Mouse (Mus musculus) right cerebral cortex, postnatal 14 days (tissue): ENCODE results near the gene Mob1b.

Source experiments
- DNase-seq: peaks from one replicate; pipeline ENCODE4 v3.0.0; 2022

The Mob1b gene

DNA sequence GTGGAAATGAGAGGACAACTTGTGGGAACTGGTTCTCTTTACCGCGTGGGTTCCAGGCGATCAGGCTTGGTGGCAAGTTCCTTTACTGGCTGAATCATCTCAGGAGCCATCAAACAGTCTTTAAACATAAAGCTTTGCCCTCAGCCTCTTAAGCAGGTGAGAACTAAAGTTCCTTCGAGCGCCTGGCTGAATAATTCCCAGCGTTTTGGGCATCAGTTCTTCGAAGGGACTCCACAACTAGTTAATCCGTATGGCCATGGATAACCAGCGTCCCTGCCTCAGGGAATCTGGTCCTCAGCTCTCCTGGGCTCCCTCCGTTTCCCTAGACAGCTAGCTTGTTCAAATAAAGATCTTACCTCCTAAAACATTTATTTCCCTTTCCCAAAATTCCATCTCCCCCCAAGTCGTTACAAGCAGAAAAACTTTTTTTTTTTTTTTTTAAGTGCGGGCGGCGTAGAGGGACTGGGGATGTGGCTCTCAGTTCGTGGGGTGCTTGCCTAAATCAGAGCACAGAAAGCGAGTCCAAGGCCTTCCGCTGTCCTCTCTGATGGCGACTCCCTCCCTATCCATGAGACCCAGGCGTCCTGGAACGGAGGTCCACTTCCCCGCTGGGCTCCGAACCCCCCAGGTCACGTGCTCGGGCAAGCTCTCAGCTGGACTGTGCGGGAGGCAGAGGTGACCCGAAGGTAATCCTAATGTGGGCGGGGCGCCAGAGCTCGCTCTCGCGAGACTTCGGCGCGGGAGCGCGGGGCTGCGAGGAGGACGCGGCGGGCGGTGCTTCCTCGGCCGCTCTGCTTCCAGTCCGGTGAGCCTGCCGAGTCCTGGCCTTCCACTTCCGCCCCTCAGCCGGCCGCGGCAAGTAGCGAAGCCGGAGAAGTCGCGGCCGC, at the start of gene Mob1b:
Mob1b (plus strand) TSS at position 740 of the 887 bp plus-strand sequence.
- peak; percentile 98 for DNase-seq

- no peak for DNase-seq
These were observed 45.8 kb upstream of the Mob1b start for GRCm38 (mm10) chr5:88674703-88675442.

DNA sequence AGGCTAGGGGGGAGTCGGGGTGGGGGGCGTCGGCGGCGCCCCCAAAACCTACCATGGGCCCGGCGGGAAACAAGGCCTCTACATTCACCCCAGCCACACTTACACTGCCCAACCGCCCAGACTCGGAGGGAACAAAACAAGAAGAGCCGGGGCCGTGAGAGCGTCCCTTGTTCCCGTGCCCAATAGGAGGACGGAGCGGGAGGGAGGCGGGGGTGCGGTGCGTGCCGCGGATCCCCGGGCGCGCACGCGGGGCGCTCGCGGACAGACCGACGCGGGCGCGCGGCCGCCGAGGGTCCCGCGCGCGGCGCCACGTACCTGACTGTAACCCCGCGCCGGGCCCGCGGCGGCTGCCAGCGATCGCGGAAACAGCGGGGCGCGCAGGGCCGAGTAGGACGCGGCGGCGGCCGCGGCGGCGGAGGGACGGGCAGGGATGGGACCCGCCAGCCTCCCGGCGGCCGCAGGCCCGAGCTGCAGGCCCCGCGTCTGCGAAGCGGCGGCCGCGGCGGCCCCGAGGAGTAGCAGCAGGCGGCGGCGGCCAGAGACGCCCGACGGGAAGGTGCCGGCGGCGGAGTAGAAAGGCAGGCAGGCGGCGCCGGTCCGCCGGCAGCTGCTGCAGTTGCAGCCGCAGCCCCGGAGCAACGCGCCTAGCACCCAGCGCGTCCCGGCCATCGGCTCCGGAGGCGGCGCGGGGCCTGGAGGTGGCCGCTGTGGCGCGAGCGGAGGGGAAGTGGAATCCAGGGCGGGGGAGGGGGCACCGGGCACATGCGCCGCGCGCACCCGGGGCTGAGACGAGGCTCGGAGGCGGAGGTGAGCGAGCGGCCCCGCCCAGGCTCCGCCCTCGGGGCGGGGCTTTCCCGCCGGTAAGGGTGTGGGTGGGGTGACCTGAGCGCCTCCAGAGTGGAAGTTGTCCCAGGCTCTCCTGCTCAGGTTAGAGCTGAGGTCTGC, 44.9 kb upstream of the Mob1b start, which contains the start of gene Grsf1:
Grsf1 (minus strand) TSS at position 729 of the 945 bp plus-strand sequence.
- peak; percentile 92 for DNase-seq

DNA sequence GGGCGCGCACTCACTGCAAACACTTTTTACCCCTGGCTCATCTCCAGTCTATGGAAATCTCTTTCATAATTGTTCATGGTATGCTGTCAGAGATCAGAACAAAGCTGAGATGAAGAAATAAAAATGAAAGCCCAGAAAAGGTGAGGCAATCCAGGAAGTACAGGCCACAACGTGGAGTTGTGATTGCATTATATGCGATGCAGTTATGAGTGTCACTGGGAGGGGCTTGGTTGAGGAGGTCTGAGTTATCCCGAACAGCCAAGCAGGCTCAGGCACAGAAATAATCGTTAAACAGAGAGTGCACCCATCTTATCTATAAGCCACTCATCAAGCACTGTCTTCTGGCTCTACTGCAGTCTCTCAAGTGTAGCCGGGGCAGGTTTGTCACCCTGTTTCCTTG, 41.7 kb upstream of the Mob1b start:
- DNase-seq = no peak

DNA sequence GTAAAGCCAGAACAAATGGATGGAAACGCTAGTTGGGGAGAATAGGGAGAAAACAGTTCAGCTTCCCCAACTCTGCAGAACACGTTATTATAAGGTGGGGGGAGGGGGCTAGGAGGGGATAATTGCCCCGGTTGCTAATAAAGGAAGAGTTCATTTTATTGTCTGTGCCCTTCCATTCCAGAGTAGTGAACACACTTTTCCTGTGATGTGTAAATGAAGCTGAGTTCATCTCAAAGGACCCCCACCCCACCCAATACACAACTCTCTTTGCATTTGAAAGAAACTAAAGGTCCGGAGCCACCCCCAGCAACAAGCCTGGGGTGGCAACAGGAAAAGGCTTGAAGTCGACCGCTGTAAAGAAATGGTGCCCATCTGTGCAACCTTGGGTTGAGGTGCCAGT, 41.3 kb upstream of the Mob1b start:
- no peak for DNase-seq

DNA sequence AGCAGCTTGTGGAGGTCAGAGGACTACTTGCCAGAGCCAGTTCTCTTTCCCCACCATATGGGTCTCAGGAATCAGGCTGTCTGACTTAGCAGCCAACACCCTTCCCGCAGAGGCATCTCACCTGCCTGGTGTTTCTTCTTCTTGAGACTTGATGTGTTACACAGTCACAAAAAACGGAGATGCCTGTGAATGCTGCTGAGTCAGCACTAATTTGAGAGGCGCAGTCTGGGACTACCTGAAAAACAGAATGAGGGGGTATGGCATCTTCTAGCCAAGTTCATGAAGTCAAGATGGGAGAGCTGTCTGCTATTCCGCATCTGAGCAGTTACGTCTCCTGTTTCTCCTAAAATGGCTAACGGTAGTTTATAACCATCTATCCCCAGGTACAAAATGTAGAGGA, 40.1 kb upstream of the Mob1b start:
- DNase-seq = no peak

- DNase-seq = no peak
These were observed 36.9 kb upstream of the Mob1b start for GRCm38 (mm10) chr5:88683706-88684105.

- DNase-seq = no peak
These were observed 36.4 kb upstream of the Mob1b start for GRCm38 (mm10) chr5:88684226-88684625.

GRCm38 (mm10) chr5:88685306-88685705, 35.3 kb upstream of the Mob1b start:
- no peak for DNase-seq

GRCm38 (mm10) chr5:88685745-88686299, 34.8 kb upstream of the Mob1b start:
- DNase-seq = no peak

GRCm38 (mm10) chr5:88687996-88688406, 32.7 kb upstream of the Mob1b start:
- no peak for DNase-seq

- DNase-seq = no peak
These were observed 32.0 kb upstream of the Mob1b start for GRCm38 (mm10) chr5:88688583-88689187.

- DNase-seq = no peak
These were observed 31.2 kb upstream of the Mob1b start for GRCm38 (mm10) chr5:88689279-88689938.

DNA sequence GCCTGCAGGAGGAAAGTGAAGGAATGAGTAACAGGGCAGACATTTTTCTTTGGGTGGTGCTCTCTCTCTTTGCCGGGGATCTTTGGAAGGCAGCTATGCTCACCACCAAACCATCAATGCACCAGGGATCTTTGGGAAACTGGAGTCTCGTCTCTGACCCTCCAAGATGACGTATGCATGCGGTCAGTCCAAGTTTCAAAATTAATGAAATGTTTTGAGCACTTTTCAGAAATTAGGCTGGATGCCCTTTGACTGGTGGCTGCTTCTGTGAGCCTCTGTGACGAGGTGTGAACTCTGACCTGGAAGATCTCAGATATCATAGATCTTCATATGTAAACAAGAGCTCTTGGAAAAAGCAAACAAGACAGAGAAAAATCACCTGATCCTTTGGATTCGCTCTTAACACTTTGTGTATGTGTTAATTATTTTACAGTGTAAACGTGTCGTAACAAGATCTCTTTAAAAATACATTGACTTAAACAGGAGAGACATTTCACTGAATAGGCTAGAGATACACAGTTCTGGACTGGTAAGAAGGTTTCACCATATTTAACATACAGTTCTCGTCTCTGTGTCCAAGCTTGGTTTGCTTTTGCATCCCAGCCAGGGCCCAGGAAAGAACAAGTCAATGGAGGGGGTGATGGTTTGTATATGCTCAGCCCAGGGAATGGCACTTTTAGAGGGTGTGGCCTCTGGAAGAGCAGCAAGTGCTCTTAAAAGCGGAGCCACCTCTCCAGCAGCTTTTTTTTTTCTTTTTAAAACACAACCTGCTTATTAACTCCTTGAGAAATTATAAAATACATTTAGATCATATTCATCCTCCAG, 29.8 kb upstream of the Mob1b start:
- no peak for DNase-seq

- DNase-seq = no peak
These were observed 29.1 kb upstream of the Mob1b start for GRCm38 (mm10) chr5:88691506-88692095.

DNA sequence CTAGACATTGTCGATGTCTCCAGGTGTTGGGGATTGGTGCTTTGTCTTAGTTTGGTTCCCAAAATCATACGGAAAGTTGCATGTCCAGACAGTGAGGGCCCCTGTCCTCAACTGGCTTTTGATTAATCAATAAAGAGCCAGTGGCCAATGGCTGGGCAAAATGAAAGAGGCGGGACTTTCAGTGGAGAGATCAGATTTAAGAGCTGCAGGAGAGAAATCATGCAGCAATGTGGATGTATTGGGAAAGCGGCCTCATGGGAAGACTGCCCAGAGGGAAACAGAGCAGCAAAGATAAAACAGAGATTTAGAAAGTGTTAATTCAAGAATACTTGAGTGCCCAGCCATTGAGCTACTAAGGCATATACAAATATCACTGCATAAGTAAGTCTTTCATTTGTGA, 28.1 kb upstream of the Mob1b start:
- no peak for DNase-seq

DNA sequence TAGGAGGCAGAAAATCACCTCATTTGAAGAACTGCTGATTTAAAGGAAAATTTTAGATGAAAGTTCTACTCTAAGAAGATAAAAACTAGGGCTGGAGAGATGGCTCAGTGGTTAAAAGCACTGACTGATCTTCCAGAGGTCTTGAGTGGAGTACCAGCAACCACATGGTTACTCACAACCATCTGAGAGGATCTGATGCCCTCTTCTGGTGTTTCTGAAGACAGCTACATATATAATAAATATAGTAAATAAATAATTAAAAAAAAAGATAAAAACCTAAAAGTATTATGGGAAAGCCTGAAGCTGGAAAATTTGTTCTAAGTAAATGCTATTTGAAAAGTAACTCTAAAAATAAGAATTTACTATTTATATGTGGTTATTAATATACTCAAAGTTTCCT, 27.6 kb upstream of the Mob1b start:
- no peak for DNase-seq

DNA sequence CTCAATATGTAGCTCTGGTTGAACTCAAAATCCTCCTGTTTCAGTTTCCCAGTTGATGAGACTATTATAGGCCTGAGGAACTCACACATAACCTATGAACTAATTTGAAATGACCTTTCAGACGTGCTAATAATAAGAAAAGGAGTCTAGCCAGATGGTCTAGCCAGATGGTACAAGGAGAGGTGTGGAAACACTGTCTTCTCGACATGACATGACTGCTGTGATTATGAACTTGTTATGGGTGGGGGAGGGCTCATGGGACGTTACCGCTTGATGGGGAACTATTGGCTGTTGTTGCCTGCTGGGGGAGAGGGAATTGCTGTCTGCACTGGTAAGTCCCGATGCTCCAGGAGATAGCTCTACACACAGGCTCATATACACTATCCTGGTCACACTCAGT, 23.4 kb upstream of the Mob1b start:
- DNase-seq = no peak

- DNase-seq = no peak
These were observed 21.3 kb upstream of the Mob1b start for GRCm38 (mm10) chr5:88699251-88699913.

GRCm38 (mm10) chr5:88702041-88702440, 18.6 kb upstream of the Mob1b start:
- no peak for DNase-seq
